Mouse (Mus musculus) CH12F3 (cell line): ENCODE measurements around the gene Amigo3.
"Not testable (repeated sequence)": the region's sequence is repeated elsewhere in the genome, so short reads cannot be mapped to it uniquely, and the experiment has no call there.

ENCODE experiments used
- in situ Hi-C: fragments of 300-500 bp; cut with MboI; formaldehyde crosslinking; loops from 2 replicates; pipeline ENCODE4 v1.14.3; 2020; ENCODE audit warnings: low sequenced_read_pairs

The Amigo3 gene

DNA sequence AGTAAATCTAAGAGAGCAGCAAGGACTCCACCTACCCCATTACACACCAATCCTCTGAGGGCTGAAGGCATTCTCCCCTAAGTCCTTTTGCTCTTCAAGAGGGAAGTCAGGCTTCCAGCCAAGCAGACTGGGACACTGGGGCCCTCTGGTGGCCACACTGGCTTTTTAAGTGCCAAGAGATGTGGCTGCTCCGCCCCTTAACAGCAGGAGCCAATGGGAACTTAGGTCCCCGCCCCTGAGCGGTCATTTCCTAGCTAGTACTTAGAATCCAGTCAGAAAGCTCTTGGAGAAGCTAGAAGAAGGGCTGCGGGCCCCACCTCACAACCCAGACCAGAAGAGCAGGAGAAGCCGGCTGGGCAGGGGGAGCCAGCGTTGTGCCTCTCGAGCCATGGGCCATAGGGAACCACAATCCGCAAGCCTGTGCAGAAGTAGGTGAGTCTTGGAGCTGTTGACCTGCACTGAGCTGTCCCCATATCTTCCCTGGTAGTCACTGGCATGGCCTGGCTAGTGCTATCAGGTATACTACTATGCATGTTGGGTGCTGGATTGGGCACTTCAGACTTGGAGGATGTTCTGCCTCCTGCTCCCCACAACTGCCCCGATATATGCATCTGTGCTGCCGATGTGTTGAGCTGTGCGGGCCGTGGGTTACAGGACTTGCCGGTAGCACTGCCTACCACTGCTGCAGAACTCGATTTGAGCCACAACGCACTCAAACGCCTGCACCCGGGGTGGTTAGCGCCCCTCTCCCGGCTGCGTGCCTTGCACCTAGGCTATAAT is at the start of gene Amigo3:
Amigo3 (plus strand) TSS at position 275 of the 780 bp plus-strand sequence.
- in situ Hi-C loops: no loop called here

DNA sequence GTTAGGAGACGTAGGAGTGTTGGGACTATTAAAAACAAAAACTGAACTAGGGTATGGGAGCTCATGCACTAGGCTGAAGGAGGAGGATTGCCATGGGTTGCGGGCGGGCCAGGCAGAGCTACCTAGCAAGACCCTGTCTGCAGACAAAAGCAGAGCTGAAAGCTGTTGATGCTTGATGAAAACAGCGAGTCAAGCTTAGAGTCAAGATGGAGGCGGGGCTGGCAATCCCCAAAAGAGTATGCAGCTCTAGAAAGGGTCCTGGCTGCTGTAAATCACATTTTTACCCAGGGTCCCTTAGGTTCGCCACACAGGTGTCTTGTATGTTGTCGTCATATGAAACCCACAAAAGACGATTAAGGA is 49.4 kb upstream of the Amigo3 start:
- in situ Hi-C loops: no loop called here

- in situ Hi-C loops: no loop called here
These were observed 44.9 kb upstream of the Amigo3 start for GRCm38 (mm10) chr9:108008041-108008440.

- in situ Hi-C loops: no loop called here
These were observed 42.6 kb upstream of the Amigo3 start for GRCm38 (mm10) chr9:108010385-108010784.

GRCm38 (mm10) chr9:108013577-108013976 is 39.4 kb upstream of the Amigo3 start:
- in situ Hi-C loops: not testable (repeated sequence)

- in situ Hi-C loops: no loop called here
These were observed 35.8 kb upstream of the Amigo3 start for GRCm38 (mm10) chr9:108017127-108017526.

GRCm38 (mm10) chr9:108020741-108021140 is 32.2 kb upstream of the Amigo3 start:
- in situ Hi-C loops: no loop called here

DNA sequence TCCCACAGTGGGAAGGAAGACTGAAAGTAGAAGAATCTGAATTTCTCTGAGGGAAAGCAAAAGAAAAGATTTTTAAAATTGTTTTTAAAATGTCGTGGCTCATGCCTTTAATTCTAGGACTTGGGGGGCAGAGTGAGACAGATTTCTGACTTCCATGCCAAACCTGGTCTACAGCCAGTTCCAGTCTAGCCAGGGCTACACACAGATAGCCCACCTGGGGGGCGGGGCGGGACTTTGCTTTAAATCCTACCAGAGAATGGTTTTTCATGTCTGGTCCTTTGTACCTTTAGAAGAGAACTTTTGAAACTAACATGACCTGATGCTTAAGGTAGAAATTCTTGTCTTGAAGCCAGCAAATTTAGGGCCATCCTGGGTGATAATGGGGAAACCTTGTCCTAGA is 29.7 kb upstream of the Amigo3 start:
- in situ Hi-C loops: no loop called here

DNA sequence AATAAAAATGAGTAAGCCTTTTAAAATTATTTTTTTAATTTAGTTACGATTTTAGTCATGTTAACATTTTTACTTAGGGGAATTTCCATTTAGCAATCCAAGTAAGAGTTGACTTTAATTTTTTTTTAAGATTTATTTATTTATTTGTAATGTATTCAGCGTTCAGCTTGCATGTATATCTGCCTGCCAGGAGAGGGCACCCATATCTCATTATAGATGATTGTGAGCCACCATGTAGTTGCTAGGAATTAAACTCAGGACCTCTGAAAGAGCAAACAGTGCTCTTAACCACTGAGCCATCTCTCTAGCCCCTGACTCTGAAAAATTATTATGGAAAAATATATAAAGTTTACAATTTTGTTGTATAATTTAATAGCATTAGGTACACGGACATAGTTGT is 26.4 kb upstream of the Amigo3 start:
- in situ Hi-C loops: no loop called here

GRCm38 (mm10) chr9:108027867-108028266 is 25.1 kb upstream of the Amigo3 start:
- in situ Hi-C loops: no loop called here

- in situ Hi-C loops: no loop called here
These were observed 20.8 kb upstream of the Amigo3 start for GRCm38 (mm10) chr9:108032126-108032525.

GRCm38 (mm10) chr9:108035331-108036156 is 17.4 kb upstream of the Amigo3 start:
- in situ Hi-C loops: no loop called here

DNA sequence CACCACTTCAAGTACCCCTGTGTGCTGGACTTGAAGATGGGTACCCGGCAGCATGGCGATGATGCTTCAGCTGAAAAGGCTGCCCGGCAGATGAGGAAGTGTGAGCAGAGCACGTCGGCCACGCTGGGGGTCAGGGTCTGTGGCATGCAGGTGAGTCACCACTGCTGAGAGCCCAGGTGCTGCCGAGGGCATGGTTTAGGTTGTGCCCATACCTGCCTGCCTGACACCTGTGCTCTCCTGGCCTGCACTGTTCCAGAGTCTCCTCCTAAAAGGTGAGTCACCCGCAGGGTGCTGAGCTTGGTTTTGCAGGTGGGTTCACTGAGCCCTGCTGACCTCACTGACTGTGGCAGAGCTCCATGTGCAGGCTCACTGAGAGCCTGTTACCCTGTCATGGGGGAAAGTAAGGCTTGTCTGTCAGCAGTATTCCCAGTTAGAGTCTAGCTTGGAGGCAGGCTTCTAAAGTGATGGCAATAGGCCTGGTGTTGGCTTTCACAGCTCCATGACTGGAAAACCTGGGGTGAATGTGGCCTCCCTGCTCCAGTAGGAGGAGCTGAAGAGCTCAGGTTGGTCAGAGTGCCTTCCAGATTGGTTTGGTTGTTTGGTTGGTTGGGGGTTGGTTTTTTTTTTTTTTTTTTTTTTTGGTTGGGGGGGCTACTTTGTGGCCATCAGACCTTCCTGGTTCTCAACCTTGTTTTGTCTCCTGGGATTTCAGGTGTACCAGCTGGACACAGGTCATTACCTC is 8.0 kb upstream of the Amigo3 start:
- in situ Hi-C loops: no loop called here

GRCm38 (mm10) chr9:108046582-108046981 is 6.4 kb upstream of the Amigo3 start:
- in situ Hi-C loops: no loop called here

DNA sequence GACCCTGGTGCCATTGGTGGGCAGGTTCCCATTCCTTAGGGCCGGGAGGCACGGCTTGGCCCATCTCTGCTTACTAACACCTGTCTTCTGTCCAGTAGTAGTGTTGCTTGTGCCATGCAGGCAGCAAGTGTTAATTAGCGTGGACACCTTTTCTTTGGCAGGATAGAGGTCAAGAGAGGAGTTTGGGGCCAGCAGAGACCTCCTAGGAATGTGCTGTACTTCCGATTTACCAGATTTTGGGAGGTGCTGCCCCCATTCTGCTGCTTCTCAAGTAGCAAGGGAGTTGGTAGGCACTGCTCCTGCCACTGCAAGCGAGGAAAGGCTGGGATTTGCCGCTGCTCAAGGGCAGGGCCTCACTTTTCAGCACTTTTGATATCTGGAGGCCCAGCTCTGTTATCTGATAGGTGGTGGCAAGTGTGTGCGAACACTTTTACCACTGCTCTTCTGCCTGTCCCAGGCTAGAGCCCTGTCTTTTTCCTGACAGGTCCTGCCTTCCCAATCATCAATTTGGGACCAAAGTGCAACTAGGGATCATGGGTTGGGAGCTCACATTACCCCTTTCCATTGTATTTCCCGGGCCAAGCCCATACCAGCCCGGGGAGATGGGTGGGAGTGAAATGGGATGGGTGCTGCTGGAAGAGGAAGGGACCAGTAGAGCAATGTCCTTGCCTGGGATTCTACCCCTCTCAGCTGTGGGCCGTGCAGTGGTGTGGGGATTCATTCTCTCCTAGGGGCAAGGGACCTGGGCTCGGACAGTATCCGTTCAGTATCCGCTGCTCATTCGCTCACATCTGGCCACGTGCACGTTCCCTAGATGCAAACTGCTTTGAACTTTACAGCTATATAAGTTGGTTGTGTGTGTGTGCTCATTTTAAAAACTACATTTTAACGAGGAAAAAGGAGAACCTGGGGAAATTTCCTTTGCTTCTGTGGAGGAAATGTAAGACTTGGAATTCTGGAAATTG is 5.1 kb upstream of the Amigo3 start:
- in situ Hi-C loops: no loop called here

GRCm38 (mm10) chr9:108048566-108048955 is 4.4 kb upstream of the Amigo3 start:
- in situ Hi-C loops: no loop called here

- in situ Hi-C loops: no loop called here
These were observed 3.9 kb upstream of the Amigo3 start, which contains the start of gene Gmppb for GRCm38 (mm10) chr9:108049016-108049455. Gmppb (plus strand) TSS chr9:108049242.

- in situ Hi-C loops: no loop called here
These were observed 3.3 kb upstream of the Amigo3 start for GRCm38 (mm10) chr9:108049561-108050251.

DNA sequence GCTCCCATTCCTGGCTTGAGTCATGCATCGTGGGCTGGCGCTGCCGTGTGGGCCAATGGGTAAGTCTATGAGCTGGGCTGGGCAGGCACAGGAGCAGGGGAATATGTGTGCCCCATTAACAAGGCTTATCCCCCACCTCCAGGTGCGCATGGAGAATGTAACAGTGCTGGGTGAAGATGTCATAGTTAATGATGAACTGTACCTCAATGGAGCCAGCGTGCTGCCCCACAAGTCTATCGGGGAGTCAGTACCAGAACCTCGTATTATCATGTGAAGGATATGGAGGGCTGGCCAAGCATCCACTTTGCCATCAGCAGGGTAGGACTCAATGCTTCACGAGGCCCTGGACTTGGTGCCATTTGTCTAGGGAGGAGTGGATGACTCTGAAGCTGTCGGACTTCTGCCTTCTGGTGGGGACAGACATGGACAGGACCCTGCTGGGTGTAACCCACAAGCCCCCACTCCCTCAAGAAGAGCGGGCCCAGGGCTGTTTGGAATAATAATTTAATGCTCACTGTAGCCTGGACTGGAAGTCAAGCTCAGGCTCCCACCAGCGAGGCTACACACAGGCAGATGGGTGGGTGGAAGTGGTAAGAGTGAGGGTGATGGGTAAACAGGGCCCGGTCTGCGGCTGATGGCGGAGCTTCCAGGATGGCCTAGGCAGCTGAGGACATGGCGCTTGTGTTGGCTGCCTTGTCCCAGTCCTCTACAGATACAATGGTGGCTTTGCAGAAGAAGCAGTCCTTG is 1.6 kb upstream of the Amigo3 start:
- in situ Hi-C loops: no loop called here
